Mouse (Mus musculus): ENCODE measurements around the gene Mta2.
"Not testable (repeated sequence)": the region's sequence is repeated elsewhere in the genome, so short reads cannot be mapped to it uniquely, and the experiment has no call there.

Gene Mta2

DNA sequence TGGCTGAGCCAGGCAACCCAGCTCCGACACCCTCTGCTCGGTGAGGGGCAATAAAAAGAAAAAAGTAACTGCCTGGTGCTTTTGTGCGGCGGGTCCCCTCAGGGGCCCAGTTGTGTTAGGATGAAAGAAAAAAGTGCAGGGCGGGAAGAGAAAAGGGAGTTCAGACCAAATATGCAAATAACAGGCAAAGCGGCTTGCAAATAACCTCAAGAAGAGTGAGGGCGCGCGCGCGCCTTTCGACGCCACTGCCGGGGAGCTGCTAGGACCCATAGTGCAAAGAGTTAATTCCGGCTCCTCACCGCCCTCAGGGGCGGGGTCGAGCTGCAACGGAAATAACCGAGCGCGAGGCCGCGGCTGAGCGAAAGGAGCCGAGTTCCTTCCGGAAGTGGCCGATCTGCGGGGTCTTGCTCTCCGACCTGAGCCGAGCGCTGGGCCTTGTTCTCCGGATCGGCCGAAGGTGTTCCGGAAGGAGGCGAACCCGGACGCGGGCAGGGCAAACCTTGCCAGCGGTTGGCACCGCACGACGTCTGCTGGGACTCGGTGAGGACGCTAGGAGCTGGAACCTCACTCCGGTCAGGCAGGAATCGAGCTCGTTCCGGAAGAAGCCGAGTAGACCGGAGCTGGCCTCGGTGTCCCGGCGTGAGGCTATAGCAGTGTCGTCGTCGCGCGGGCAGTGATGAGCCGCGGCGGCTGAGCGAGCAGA is at the start of gene Mta2:
TSS of gene Mta2 (plus strand) at position 361 of the 703 bp plus-strand sequence.
- DNase-seq (ENCODE audit: low spot score in 2 of 2) = peak; percentile 89 to 90

DNA sequence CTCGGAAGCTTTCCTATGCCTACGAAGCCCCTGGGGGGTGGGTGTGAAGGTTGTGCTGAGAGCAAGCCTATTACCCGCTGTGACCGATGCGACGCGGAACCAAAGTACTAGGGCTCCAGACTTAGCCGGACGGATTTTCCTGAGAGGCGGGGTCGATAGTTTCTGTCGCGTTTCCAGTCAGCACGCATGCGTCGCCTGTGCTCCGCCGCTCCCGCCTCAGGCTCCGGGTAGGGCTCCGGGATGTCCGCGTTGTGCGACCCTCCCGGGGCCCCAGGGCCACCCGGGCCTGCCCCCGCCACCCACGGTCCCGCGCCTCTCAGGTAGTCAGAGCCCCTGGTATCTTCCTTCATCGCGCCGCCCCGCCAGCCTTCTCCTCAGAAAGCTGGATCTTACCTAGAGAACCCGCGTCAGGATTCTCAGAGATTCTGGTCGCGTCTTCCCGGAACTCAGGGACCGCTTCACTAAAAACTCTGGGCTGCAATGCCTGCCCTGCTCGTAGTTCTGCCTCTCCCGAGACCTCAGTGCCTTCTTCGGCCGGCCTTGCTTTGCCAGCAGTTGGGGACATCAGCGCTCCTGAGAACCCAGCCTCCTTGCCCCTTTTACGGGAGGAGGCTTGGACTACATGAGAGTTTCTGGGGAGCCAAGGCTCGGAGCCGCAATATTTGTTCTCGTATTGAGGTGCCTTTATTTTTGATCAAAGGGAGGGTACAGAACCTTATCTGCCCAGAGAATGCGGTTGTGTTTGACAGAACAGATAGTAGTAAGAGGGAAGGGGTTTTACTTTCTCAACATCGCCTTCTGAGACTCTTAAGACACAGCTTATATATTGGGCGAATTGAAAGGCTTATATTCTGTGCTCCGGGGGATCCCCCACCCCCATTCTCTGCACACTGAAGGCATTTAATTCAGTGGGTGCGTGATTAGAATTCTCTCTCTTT is 48.6 kb upstream of the Mta2 start, which contains the start of gene Ints5:
TSS of gene Ints5 (plus strand) at position 177 of the 938 bp plus-strand sequence.
- peak; percentile 76 to 77 for DNase-seq (ENCODE audit: low spot score in 2 of 2)

- no peak for DNase-seq (ENCODE audit: low spot score in 2 of 2)
Measured at GRCm38 (mm10) chr19:8895397-8895960, 46.2 kb upstream of the Mta2 start.

DNA sequence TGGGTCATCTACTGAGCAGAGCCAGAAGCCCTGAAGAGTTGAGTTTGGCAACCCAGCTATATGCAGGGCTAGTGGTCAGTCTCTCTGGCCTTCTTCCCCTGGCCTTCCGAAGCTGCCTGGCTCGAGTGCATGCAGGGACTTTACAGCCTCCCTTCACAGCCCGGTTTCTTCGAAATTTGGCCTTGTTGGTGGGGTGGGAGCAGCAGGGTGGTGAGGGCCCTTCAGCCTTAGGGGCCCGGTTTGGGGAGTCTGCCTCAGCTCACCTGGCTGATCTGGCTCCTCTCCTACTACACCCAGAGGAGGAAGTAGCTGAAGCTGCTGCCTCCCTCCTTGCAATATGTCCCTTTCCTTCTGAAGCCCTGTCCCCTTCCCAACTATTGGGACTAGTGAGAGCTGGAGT is 45.4 kb upstream of the Mta2 start:
- DNase-seq (ENCODE audit: low spot score in 2 of 2) = not testable (repeated sequence)

GRCm38 (mm10) chr19:8897211-8897864 is 44.3 kb upstream of the Mta2 start:
- DNase-seq (ENCODE audit: low spot score in 2 of 2) = not testable (repeated sequence)

DNA sequence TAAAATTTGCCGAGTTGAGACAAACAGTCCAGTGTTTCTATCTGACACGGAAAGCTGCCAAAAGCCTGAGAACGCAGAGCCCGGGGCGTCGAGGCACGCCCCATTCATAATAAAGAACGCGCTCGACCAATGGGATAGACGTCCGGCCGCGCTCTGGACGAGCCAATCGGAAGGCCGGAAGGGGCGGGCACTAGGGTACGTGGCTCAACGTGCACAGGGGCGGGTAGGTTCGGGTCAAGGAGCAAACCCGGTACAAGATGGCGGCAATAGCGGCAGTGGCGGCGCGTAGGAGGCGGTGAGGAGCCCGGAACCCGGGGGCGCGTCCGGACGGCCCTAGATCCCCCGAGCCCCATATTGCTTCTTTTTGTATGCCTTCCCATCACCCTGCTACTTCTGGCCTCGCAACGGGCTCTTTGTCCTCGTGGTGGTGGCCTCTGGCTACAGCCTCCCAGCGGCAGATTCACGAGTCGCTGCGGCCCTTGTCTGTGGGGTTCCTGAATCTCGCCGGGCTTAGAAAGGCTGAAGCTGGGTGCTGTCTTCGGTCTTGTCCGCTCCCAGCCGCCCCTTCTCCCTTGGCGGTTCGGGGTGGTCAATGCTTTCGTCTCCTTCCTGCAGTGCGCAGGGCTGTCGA is 43.7 kb upstream of the Mta2 start, which contains the start of gene Ganab:
TSS of gene Ganab (plus strand) at position 207 of the 631 bp plus-strand sequence.
- DNase-seq (ENCODE audit: low spot score in 2 of 2) = peak; percentile 95 to 97

GRCm38 (mm10) chr19:8898576-8898975 is 43.1 kb upstream of the Mta2 start:
- no peak for DNase-seq (ENCODE audit: low spot score in 2 of 2)

GRCm38 (mm10) chr19:8899079-8899478 is 42.6 kb upstream of the Mta2 start:
- no peak for DNase-seq (ENCODE audit: low spot score in 2 of 2)

GRCm38 (mm10) chr19:8903412-8903811 is 38.3 kb upstream of the Mta2 start:
- no peak for DNase-seq (ENCODE audit: low spot score in 2 of 2)

DNA sequence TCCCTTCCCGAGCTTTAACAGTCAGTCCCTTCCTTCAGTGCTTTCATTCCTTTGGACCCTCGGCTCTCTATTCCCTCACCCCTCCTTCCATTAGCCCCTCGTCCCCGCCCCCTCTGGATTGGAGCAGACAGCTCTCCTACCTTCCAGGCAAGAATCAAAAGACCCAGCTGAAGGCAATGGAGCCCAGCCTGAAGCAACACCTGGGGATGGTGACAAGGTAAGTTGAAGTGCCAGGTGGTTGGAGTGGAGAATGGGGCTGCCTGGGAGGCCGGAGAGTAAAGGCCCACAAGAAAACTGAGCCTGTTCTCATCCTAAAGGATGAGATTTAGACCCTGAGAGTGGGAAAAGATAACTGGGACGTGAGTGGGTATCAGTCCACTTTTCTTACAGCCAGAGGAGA is 33.1 kb upstream of the Mta2 start:
- DNase-seq (ENCODE audit: low spot score in 2 of 2) = no peak

GRCm38 (mm10) chr19:8911810-8912209 is 29.9 kb upstream of the Mta2 start:
- DNase-seq (ENCODE audit: low spot score in 2 of 2) = no peak

DNA sequence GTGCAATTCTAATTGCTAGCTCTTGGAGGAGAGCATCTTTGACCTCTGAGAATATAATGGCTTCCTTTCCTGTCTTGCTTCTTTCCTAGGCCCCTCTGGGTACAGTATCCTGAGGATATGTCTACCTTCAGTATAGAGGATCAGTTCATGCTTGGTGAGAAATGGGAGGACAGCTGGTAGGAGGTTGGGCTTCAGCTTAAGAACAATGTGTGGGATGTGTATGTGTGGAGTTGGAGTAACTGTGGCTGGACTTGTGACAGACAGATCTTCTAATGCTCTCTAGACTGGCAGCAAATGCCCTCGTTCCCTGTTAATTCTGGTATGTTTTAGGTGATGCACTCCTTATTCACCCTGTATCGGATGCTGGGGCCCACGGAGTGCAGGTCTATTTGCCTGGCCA is 27.5 kb upstream of the Mta2 start:
- peak in 1 of 2 experiments; percentile 61 for DNase-seq (ENCODE audit: low spot score in 2 of 2)

DNA sequence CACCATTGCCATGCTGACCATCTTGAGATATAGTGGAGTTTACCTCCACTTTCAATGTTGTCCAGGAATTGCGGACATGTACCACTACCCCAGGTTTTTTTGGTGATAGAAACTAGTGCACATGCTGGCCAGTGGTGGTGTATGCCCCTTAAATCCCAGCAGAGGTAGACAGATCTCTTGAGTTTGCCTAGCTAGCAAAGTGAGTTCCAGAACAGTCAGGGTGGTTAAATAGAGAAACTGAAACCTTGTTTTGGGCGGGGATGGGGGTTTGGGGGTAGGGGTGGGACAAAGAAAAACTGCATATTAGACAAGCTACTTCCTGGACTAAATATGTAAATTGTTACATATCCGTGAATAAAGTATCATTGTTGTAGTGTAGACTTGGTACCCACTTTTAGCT is 22.7 kb upstream of the Mta2 start:
- DNase-seq (ENCODE audit: low spot score in 2 of 2) = no peak

DNA sequence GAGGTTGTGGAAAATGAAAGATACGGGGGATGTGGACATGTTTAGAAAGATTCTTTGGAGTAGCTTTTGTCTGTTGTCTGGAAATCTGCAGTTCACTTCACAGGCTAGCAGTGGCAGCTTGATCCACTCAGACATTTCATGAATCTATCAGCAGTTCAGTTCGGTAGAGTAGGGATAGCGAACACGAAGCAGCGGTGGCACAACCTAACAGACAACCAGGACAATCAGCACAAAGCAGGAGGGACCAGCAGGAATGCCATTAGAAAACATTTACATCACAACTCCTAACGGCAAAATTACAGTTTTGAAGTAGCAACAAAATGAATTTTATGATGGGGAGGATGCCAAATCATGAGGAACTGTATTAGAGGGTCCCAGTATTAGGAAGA is 22.0 kb upstream of the Mta2 start:
- DNase-seq (ENCODE audit: low spot score in 2 of 2) = no peak

GRCm38 (mm10) chr19:8920073-8920736 is 21.5 kb upstream of the Mta2 start, which contains the start of gene B3gat3:
TSS of gene B3gat3 (plus strand) at chr19:8920374.
- peak; percentile 92 to 94 for DNase-seq (ENCODE audit: low spot score in 2 of 2)

- no peak for DNase-seq (ENCODE audit: low spot score in 2 of 2)
Measured at GRCm38 (mm10) chr19:8920836-8921291, 20.8 kb upstream of the Mta2 start.

DNA sequence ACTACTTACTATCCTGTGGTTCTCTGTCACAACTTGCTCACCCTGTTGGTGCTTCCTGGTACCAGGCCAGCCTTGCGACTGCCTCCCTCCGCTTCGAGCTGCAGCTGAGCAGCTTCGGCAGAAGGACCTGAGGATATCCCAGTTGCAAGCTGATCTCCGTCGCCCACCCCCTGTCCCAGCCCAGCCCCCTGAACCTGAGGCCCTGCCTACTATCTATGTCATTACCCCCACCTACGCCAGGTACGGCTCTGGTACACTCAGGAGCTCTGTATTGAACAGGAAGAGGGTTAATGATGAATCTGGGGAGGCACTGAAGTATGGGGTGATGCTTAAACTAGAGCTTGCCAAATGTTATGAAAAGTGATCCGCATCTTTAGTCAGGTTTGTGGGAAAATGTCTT is 19.9 kb upstream of the Mta2 start:
- DNase-seq (ENCODE audit: low spot score in 2 of 2) = no peak

GRCm38 (mm10) chr19:8926766-8927165 is 14.9 kb upstream of the Mta2 start:
- DNase-seq (ENCODE audit: low spot score in 2 of 2) = no peak

DNA sequence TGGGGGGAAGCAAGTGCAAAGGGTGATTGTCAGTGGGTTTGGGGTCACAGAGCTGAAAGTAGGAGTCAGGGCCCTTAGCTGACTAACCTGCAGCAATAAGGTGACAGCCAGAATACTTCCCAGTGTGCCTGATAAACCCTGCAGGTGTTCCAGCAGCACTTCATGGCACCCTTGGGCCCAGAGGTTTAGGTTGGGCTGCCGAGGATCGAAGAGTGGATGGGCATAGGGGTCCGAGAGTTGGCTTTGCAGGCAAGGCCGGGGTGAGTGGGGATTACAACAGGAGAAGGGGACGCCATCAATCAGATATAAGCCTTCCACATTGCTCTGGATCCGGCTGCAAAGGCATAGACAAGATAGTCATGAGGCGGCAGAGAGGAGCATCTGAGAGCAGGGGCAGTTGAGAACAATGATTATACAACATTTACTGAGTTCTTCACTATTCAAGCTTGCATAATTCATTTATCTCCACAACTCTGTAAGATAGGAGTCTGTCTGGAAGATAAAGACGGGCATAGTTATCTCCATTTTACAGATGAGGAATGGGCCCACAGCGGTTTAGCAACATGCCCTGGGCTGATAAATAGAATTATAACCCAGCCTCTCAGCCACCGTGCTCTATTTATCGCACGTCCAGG is 13.7 kb upstream of the Mta2 start:
- DNase-seq (ENCODE audit: low spot score in 2 of 2) = no peak

DNA sequence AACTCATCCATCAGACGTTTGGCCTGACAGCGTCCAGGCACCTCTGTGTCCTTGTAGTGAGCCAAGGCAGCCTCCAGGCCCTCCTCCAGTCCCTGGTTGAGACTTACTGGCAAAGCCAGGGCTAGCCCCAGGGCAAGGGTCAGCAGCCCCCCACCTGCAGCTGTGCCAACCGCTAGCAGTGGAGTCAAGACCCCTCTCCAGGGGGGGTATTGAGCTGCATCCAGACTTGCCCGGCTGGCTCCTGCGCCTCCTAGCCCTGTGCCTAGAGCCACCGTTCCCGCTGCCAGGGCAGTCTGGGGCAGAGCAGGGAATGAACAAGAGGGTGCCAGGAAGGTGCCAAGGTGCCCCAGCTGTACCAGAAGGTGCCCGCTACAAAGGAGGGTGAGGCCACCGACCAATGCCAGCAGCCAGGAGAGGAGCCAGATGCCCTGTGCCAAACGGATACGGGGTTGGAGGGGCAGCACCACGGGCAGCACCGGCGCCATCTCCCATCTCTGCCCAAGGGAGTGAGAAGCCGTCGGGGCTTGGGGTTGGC is 12.9 kb upstream of the Mta2 start:
- DNase-seq (ENCODE audit: low spot score in 2 of 2) = no peak

All from right cerebral cortex, postnatal 36 days (tissue).